Mouse (Mus musculus) hindbrain, embryonic 13.5 days (tissue): ENCODE results near the gene Xylt1. TPM values are rescaled to one million over a fixed set of nuclear protein-coding genes. Genes with fewer than 3 reads are reported as not detected.

Experiments used
- ATAC-seq: fragments of 200-750 bp; cut with Nextera tagmentation; 2 replicates; pipeline ENCODE4 v1.8.0; 2017; ENCODE audit warnings: moderate TSS enrichment; ENCODE audit not compliant: low FRiP score
- H3K27ac ChIP-seq: fragments of 300-500 bp; sonication (generic); 2 replicates; pipeline ENCODE4 v1.5.1; 2015; ENCODE audit warnings: inconsistent platforms, mild to moderate bottlenecking, moderate library complexity
- H3K27me3 ChIP-seq: fragments of 300-500 bp; sonication (generic); 2 replicates; pipeline ENCODE4 v1.6.1; 2015; ENCODE audit warnings: mild to moderate bottlenecking, inconsistent platforms
- H3K36me3 ChIP-seq: fragments of 300-500 bp; sonication (generic); 2 replicates; pipeline ENCODE4 v1.6.1; 2015; ENCODE audit warnings: mild to moderate bottlenecking, inconsistent platforms
- H3K4me1 ChIP-seq: fragments of 300-500 bp; sonication (generic); replicated peaks from 2 replicates; pipeline ENCODE4 v1.6.1; 2015; ENCODE audit warnings: inconsistent platforms
- H3K4me2 ChIP-seq: fragments of 300-500 bp; sonication (generic); 2 replicates; pipeline ENCODE4 v1.6.1; 2015; ENCODE audit warnings: inconsistent platforms, mild to moderate bottlenecking, moderate library complexity
- H3K4me3 ChIP-seq: fragments of 300-500 bp; sonication (generic); 2 replicates; pipeline ENCODE4 v1.5.1; 2015; ENCODE audit warnings: mild to moderate bottlenecking, inconsistent platforms
- H3K9ac ChIP-seq: fragments of 300-500 bp; sonication (generic); 2 replicates; pipeline ENCODE4 v1.6.1; 2015; ENCODE audit warnings: mild to moderate bottlenecking, inconsistent platforms
- H3K9me3 ChIP-seq: fragments of 300-500 bp; sonication (generic); 2 replicates; pipeline ENCODE4 v1.6.1; 2016; ENCODE audit warnings: inconsistent platforms
- WGBS: fragments of 180-500 bp; shearing (Covaris S2); methylation state at CpG from one replicate; pipeline ENCODE4 v1.1.7; 2015; 5-methylcytosine and 5-hydroxymethylcytosine counted together
- polyA plus RNA-seq: library from polyadenylated mRNA; unstranded; fragments of >200 nt; fragmentation: Nextera tagmentation; extraction: Ambion mirVana; gene quantifications from 2 replicates; pipeline ENCODE4 v1.2.1, GENCODE M21; 2015

The Xylt1 gene
- polyA plus RNA-seq, 1 experiment from 2014 or later, result 2.3 TPM

- no peak overlapping the region for H3K9ac ChIP-seq
- no peaks in the 10 kb centered on the region for H3K9me3 ChIP-seq
- no peak overlapping the region for H3K27ac ChIP-seq
- peaks cover 31% of the 10 kb centered on the region for H3K4me1 ChIP-seq
- H3K36me3 ChIP-seq, result no peaks in the 10 kb centered on the region
- no peak overlapping the region for H3K4me2 ChIP-seq
- H3K27me3 ChIP-seq, result 0 out of 2 replicates have a peak, but pooled peaks cover 7% of the 10 kb centered on the region
- WGBS, result 80% methylated on average over 5 of the region's 5 CpGs
- H3K4me3 ChIP-seq, result no peak overlapping the region
- no peak for ATAC-seq
Measured at GRCm38 (mm10) chr7:117616277-117616676, 235.5 kb downstream of the Xylt1 start.

- 0 out of 2 replicates have a peak, but pooled peaks cover 13% of the 10 kb centered on the region for H3K27me3 ChIP-seq
- H3K9ac ChIP-seq, result no peak overlapping the region
- H3K36me3 ChIP-seq, result no peaks in the 10 kb centered on the region
- H3K4me3 ChIP-seq, result no peak overlapping the region
- 13% methylated on average over 4 of the region's 4 CpGs for WGBS
- H3K9me3 ChIP-seq, result no peaks in the 10 kb centered on the region
- ATAC-seq, result peak; percentile 43; the same call in 1 of the 2 replicates
- H3K27ac ChIP-seq, result peak overlapping the region; percentile 13; the same call in 1 of the 2 replicates
- H3K4me2 ChIP-seq, result no peak overlapping the region
- peaks cover 31% of the 10 kb centered on the region for H3K4me1 ChIP-seq
Measured at GRCm38 (mm10) chr7:117618715-117619150, 238.0 kb downstream of the Xylt1 start.

GRCm38 (mm10) chr7:117621566-117621965 is 240.8 kb downstream of the Xylt1 start:
- WGBS, result 80% methylated on average over 4 of the region's 4 CpGs
- Histone ChIP-seq H3K27ac (no peak overlapping the region), H3K4me2 (no peak overlapping the region)

GRCm38 (mm10) chr7:117622769-117623168 is 242.0 kb downstream of the Xylt1 start:
- Histone ChIP-seq H3K9ac (no peak overlapping the region), H3K4me1 (peaks cover 29% of the 10 kb centered on the region), H3K36me3 (no peaks in the 10 kb centered on the region), H3K4me2 (no peak overlapping the region), H3K27me3 (0 out of 2 replicates have a peak, but pooled peaks cover 10% of the 10 kb centered on the region), H3K4me3 (no peak overlapping the region), H3K9me3 (no peaks in the 10 kb centered on the region), H3K27ac (no peak overlapping the region)
- WGBS, result 82% methylated on average over 2 of the region's 2 CpGs
- no peak for ATAC-seq

More at GRCm38 (mm10) chr7:117621566-117621965, 240.8 kb downstream of the Xylt1 start:
- no peaks in the 10 kb centered on the region for H3K36me3 ChIP-seq
- 0 out of 2 replicates have a peak, but pooled peaks cover 13% of the 10 kb centered on the region for H3K27me3 ChIP-seq
- no peaks in the 10 kb centered on the region for H3K9me3 ChIP-seq
- no peak for ATAC-seq
- H3K9ac ChIP-seq, result no peak overlapping the region
- H3K4me1 ChIP-seq, result peaks cover 31% of the 10 kb centered on the region
- no peak overlapping the region for H3K4me3 ChIP-seq

- H3K4me3 ChIP-seq, result no peak overlapping the region
- no peak overlapping the region for H3K4me2 ChIP-seq
- H3K9ac ChIP-seq, result no peak overlapping the region
- 79% methylated on average over 3 of the region's 3 CpGs for WGBS
- peaks cover 9% of the 10 kb centered on the region for H3K4me1 ChIP-seq
- H3K9me3 ChIP-seq, result no peaks in the 10 kb centered on the region
- ATAC-seq, result no peak
- H3K36me3 ChIP-seq, result no peaks in the 10 kb centered on the region
- 0 out of 2 replicates have a peak, but pooled peaks cover 3% of the 10 kb centered on the region for H3K27me3 ChIP-seq
- H3K27ac ChIP-seq, result no peak overlapping the region
Measured at GRCm38 (mm10) chr7:117628791-117629190, 248.0 kb downstream of the Xylt1 start.

- no peak for ATAC-seq
- no peaks in the 10 kb centered on the region for H3K36me3 ChIP-seq
- no peak overlapping the region for H3K27ac ChIP-seq
- 0 out of 2 replicates have a peak, but pooled peaks cover 3% of the 10 kb centered on the region for H3K27me3 ChIP-seq
- peaks cover 16% of the 10 kb centered on the region for H3K4me1 ChIP-seq
- 62% methylated on average over 5 of the region's 5 CpGs for WGBS
- H3K9me3 ChIP-seq, result no peaks in the 10 kb centered on the region
- H3K9ac ChIP-seq, result no peak overlapping the region
- no peak overlapping the region for H3K4me3 ChIP-seq
- H3K4me2 ChIP-seq, result no peak overlapping the region
Measured at GRCm38 (mm10) chr7:117630657-117631056, 249.9 kb downstream of the Xylt1 start.

GRCm38 (mm10) chr7:117635584-117635983 is 254.8 kb downstream of the Xylt1 start:
- 70% methylated on average over 4 of the region's 4 CpGs for WGBS
- peak overlapping the region; percentile 36; the same call in 1 of the 2 replicates for H3K27ac ChIP-seq
- no peaks in the 10 kb centered on the region for H3K9me3 ChIP-seq
- H3K9ac ChIP-seq, result no peak overlapping the region
- H3K4me2 ChIP-seq, result no peak overlapping the region
- H3K4me3 ChIP-seq, result no peak overlapping the region
- H3K4me1 ChIP-seq, result peaks cover 13% of the 10 kb centered on the region; the same call in 1 of the 2 replicates
- no peaks in the 10 kb centered on the region for H3K27me3 ChIP-seq
- no peak for ATAC-seq
- H3K36me3 ChIP-seq, result peaks cover 16% of the 10 kb centered on the region

GRCm38 (mm10) chr7:117636713-117637112 is 255.9 kb downstream of the Xylt1 start:
- Histone ChIP-seq H3K4me2 (no peak overlapping the region), H3K9me3 (no peaks in the 10 kb centered on the region), H3K27ac (no peak overlapping the region), H3K36me3 (peaks cover 16% of the 10 kb centered on the region), H3K27me3 (no peaks in the 10 kb centered on the region), H3K4me3 (no peak overlapping the region), H3K9ac (no peak overlapping the region), H3K4me1 (peaks cover 13% of the 10 kb centered on the region; the same call in 1 of the 2 replicates)
- WGBS, result 70% methylated on average over 3 of the region's 3 CpGs
- ATAC-seq, result no peak

GRCm38 (mm10) chr7:117637997-117638396 is 257.2 kb downstream of the Xylt1 start:
- H3K27ac ChIP-seq, result no peak overlapping the region
- H3K27me3 ChIP-seq, result no peaks in the 10 kb centered on the region
- no peak overlapping the region for H3K4me2 ChIP-seq
- ATAC-seq, result no peak
- no peak overlapping the region for H3K4me3 ChIP-seq
- H3K4me1 ChIP-seq, result peaks cover 13% of the 10 kb centered on the region; the same call in 1 of the 2 replicates
- H3K36me3 ChIP-seq, result peaks cover 16% of the 10 kb centered on the region
- no peaks in the 10 kb centered on the region for H3K9me3 ChIP-seq
- WGBS, result 96% methylated on average over 2 of the region's 2 CpGs
- no peak overlapping the region for H3K9ac ChIP-seq

GRCm38 (mm10) chr7:117652637-117653036 is 271.9 kb downstream of the Xylt1 start:
- 62% methylated on average over 1 of the region's 1 CpGs for WGBS
- no peak overlapping the region for H3K4me2 ChIP-seq

GRCm38 (mm10) chr7:117655732-117656131 is 275.0 kb downstream of the Xylt1 start:
- Histone ChIP-seq H3K36me3 (peaks cover 8% of the 10 kb centered on the region; the same call in 1 of the 2 replicates), H3K4me1 (peaks cover 4% of the 10 kb centered on the region; the same call in 1 of the 2 replicates), H3K9me3 (no peaks in the 10 kb centered on the region), H3K4me3 (no peak overlapping the region), H3K27me3 (no peaks in the 10 kb centered on the region), H3K4me2 (no peak overlapping the region), H3K9ac (no peak overlapping the region), H3K27ac (no peak overlapping the region)
- WGBS, result 97% methylated on average over 5 of the region's 5 CpGs
- no peak for ATAC-seq

More at GRCm38 (mm10) chr7:117652637-117653036, 271.9 kb downstream of the Xylt1 start:
- H3K27ac ChIP-seq, result no peak overlapping the region
- H3K9ac ChIP-seq, result no peak overlapping the region
- ATAC-seq, result no peak
- no peaks in the 10 kb centered on the region for H3K9me3 ChIP-seq
- no peaks in the 10 kb centered on the region for H3K4me1 ChIP-seq
- no peaks in the 10 kb centered on the region for H3K27me3 ChIP-seq
- peaks cover 21% of the 10 kb centered on the region for H3K36me3 ChIP-seq
- H3K4me3 ChIP-seq, result no peak overlapping the region

- WGBS, result 90% methylated on average over 4 of the region's 4 CpGs
- Histone ChIP-seq H3K36me3 (0 out of 2 replicates have a peak, but pooled peaks cover 7% of the 10 kb centered on the region), H3K4me2 (no peak overlapping the region), H3K9me3 (no peaks in the 10 kb centered on the region), H3K27ac (no peak overlapping the region), H3K9ac (no peak overlapping the region), H3K27me3 (no peaks in the 10 kb centered on the region), H3K4me1 (peaks cover 4% of the 10 kb centered on the region; the same call in 1 of the 2 replicates), H3K4me3 (no peak overlapping the region)
- ATAC-seq, result no peak
Measured at GRCm38 (mm10) chr7:117658180-117658579, 277.4 kb downstream of the Xylt1 start.

- H3K36me3 ChIP-seq, result 0 out of 2 replicates have a peak, but pooled peaks cover 7% of the 10 kb centered on the region
- no peak overlapping the region for H3K27ac ChIP-seq
- H3K9me3 ChIP-seq, result no peaks in the 10 kb centered on the region
- peaks cover 4% of the 10 kb centered on the region; the same call in 1 of the 2 replicates for H3K4me1 ChIP-seq
- WGBS, result 86% methylated on average over 4 of the region's 4 CpGs
- no peak for ATAC-seq
- H3K4me3 ChIP-seq, result no peak overlapping the region
- no peaks in the 10 kb centered on the region for H3K27me3 ChIP-seq
- no peak overlapping the region for H3K9ac ChIP-seq
- H3K4me2 ChIP-seq, result no peak overlapping the region
Measured at GRCm38 (mm10) chr7:117658739-117659138, 278.0 kb downstream of the Xylt1 start.
